Mouse (Mus musculus) heart, adult 2 months (tissue): ENCODE data around the gene Ufc1. TPM values are rescaled to one million over a fixed set of nuclear protein-coding genes. Genes with fewer than 3 reads are reported as not detected.
A peak's percentile ranks its signal among the peaks of the same experiment; 100 is the strongest.
"Not testable (repeated sequence)": the region's sequence is repeated elsewhere in the genome, so short reads cannot be mapped to it uniquely, and the experiment has no call there.

Experiments used
- DNase-seq, 2 experiments: peaks; one replicate each; pipeline ENCODE4 v3.0.0; 2021
- H3K27ac ChIP-seq: fragments of 200-600 bp; 2 replicates; pipeline ENCODE4 v1.8.1; 2022
- H3K27me3 ChIP-seq: fragments of 200-500 bp; 2 replicates; pipeline ENCODE4 v1.6.1; 2012; ENCODE audit warnings: mild to moderate bottlenecking, low read length, inconsistent platforms, mixed read lengths; ENCODE audit not compliant: control insufficient read depth, insufficient read depth
- H3K36me3 ChIP-seq: fragments of 200-500 bp; 2 replicates; pipeline ENCODE4 v1.6.1; 2012; ENCODE audit warnings: low read length, inconsistent platforms; ENCODE audit not compliant: control insufficient read depth, insufficient read depth
- H3K4me1 ChIP-seq: fragments of 200-500 bp; 2 replicates; pipeline ENCODE4 v1.6.1; 2011; ENCODE audit warnings: low read length; ENCODE audit not compliant: control insufficient read depth, insufficient read depth
- H3K4me3 ChIP-seq: fragments of 200-600 bp; 2 replicates; pipeline ENCODE4 v1.8.1; 2022
- H3K79me2 ChIP-seq: fragments of 200-500 bp; replicated peaks from 2 replicates; pipeline ENCODE4 v1.6.1; 2012; ENCODE audit warnings: mild to moderate bottlenecking, inconsistent platforms, low read length, moderate library complexity, mixed read lengths; ENCODE audit not compliant: control insufficient read depth, insufficient read depth
- H3K9ac ChIP-seq: fragments of 200-500 bp; 2 replicates; pipeline ENCODE4 v1.6.1; 2012; ENCODE audit warnings: low read depth, mild to moderate bottlenecking, control low read depth, inconsistent platforms, low read length, mixed read lengths
- CTCF ChIP-seq: fragments of 200-600 bp; IDR thresholded peaks from 2 replicates; pipeline ENCODE4 v1.8.1; 2022; ENCODE audit warnings: antibody characterized with exemption, mild to moderate bottlenecking, moderate library complexity
- EP300 ChIP-seq: fragments of 200-500 bp; IDR thresholded peaks from 2 replicates; pipeline ENCODE4 v1.6.1; 2011; ENCODE audit warnings: low read depth, low read length, control low read depth; ENCODE audit not compliant: insufficient read depth
- POLR2A ChIP-seq: fragments of 200-500 bp; IDR thresholded peaks from 2 replicates; pipeline ENCODE4 v1.6.1; 2011; ENCODE audit warnings: mild to moderate bottlenecking, low read depth, low read length, control low read depth; ENCODE audit not compliant: insufficient read depth
- WGBS: fragments of 180-500 bp; shearing (Covaris S2); methylation state at CpG from one replicate; pipeline ENCODE4 v1.1.7; 2018; 5-methylcytosine and 5-hydroxymethylcytosine counted together
- intact Hi-C: fragments of 180-260 bp; cut with DNase I; formaldehyde crosslinking; loops from one replicate; pipeline ENCODE4 v1.15.1; 2025
- polyA plus RNA-seq: library from polyadenylated mRNA; depleted of rRNA; stranded (reverse); fragments of >200 nt; gene quantifications from 2 replicates; pipeline ENCODE4 v1.2.3, GENCODE M21; 2012
- total RNA-seq, 2 experiments: library from RNA; stranded (reverse); gene quantifications; 2 replicates each; pipeline ENCODE4 v1.2.3; 2021

The Ufc1 gene
- total and polyA plus RNA-seq, 3 experiments = 29.7 to 93.5 (median 80.5) TPM

DNA sequence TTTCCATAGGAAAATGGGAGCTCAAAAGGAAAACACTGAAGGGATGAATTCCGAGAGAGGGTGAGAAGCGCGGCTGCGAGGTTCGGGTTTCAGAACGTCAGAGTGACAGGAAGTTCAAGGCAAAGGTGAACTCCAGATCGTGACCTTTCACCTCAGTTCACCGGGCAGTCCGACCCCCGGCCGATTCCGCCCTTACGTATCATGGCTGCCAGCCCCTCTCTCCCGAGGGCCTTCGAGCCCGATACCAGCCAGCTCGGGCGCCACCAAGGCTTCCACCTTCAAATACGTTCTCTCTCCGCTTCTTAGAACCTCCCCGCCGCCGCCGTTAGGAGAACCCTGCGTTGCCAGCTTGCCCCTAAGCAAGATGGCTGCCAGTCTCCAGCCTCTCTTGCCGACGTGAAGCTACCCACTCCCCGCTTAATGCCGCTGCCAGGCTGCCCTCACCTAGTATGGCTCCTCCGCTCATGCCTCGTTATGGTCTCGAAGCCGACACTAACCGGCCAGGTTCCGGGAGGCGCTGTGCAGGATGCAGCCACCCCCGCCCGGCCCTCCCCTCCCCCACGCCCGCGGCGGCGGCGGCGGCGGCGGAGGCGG lies 34.1 kb upstream of the Ufc1 start, which contains the start of gene Dedd:
TSS of gene Dedd (plus strand) at position 307 of the 594 bp plus-strand sequence.
- H3K27me3 ChIP-seq = no peaks in the 10 kb centered on the region
- peaks cover 13% of the 10 kb centered on the region for H3K79me2 ChIP-seq
- DNase-seq = peak; percentile 91 to 95
- TF ChIP-seq EP300 (peak; percentile 30; the same call in 1 of the 2 replicates), POLR2A (peak; percentile 72), CTCF (no peak; the same call in 1 of the 2 replicates)
- peak within 1 kb of the TSS; percentile 100 for H3K9ac ChIP-seq
- WGBS = under 1% methylated on average over 48 of the region's 48 CpGs
- intact Hi-C loops = loop anchor here (1.0 to 5.0 kb wide), 5 partner anchors 16 to 217 kb away; partner anchors contain the start of genes Cfap126, Nit1, Pfdn2 and Tomm40l
- H3K27ac ChIP-seq = peak within 1 kb of the TSS; percentile 99
- peaks cover 12% of the 10 kb centered on the region for H3K36me3 ChIP-seq
- peaks cover 10% of the 10 kb centered on the region for H3K4me1 ChIP-seq
- H3K4me3 ChIP-seq = peak within 1 kb of the TSS; percentile 72

GRCm38 (mm10) chr1:171328244-171328643 lies 33.4 kb upstream of the Ufc1 start:
- intact Hi-C loops = loop anchor here (2.0 to 5.0 kb wide), 3 partner anchors 33 to 216 kb away; partner anchors contain the start of genes Cfap126, Tomm40l and Ufc1
- H3K36me3 ChIP-seq = peaks cover 12% of the 10 kb centered on the region
- TF ChIP-seq CTCF = no peak
- no peak for TF ChIP-seq EP300
- TF ChIP-seq POLR2A = no peak
- H3K4me3 ChIP-seq = peak overlapping the region; percentile 72
- no peak for DNase-seq
- 8% methylated on average over 9 of the region's 9 CpGs for WGBS
- H3K27me3 ChIP-seq = no peaks in the 10 kb centered on the region
- H3K79me2 ChIP-seq = peaks cover 13% of the 10 kb centered on the region
- peak overlapping the region; percentile 99 for H3K27ac ChIP-seq
- peaks cover 10% of the 10 kb centered on the region for H3K4me1 ChIP-seq
- peak overlapping the region; percentile 100 for H3K9ac ChIP-seq

DNA sequence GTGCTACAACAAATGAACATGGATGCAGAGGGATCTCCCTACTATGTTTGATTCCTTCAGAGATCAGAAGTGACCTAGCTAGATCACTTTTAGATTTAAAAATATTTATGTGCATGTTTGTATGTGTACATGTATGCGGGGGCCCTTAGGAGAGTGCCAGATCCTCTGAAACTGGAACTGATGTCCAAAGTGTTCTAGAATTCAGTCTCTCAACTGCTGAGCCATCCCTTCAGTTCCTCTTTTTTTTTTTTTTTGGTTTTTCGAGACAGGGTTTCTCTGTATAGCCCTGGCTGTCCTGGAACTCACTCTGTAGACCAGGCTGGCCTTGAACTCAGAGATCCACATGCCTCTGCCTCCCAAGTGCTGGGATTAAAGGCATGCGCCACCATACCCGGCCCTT lies 31.8 kb upstream of the Ufc1 start:
- Histone ChIP-seq H3K36me3 (peaks cover 12% of the 10 kb centered on the region), H3K4me1 (peaks cover 10% of the 10 kb centered on the region), H3K79me2 (peaks cover 11% of the 10 kb centered on the region; the same call in 1 of the 2 replicates)
- intact Hi-C loops = loop anchor here (5.0 kb wide), 2 partner anchors 104 to 214 kb away; partner anchors contain the start of genes Cfap126 and Tomm40l
- not testable (repeated sequence) for H3K9ac ChIP-seq, H3K27me3 ChIP-seq, H3K4me3 ChIP-seq, H3K27ac ChIP-seq, DNase-seq
- 84% methylated on average over 4 of the region's 4 CpGs for WGBS

- no peak overlapping the region for H3K4me3 ChIP-seq
- intact Hi-C loops = loop anchor here (5.0 kb wide), 2 partner anchors 103 to 213 kb away; partner anchors contain the start of genes Cfap126 and Tomm40l
Observed at GRCm38 (mm10) chr1:171325571-171325970, 30.7 kb upstream of the Ufc1 start.

GRCm38 (mm10) chr1:171322012-171322411 lies 27.2 kb upstream of the Ufc1 start:
- no peaks in the 10 kb centered on the region for H3K79me2 ChIP-seq
- H3K9ac ChIP-seq = no peak overlapping the region
- TF ChIP-seq EP300 = no peak
- no peak for TF ChIP-seq CTCF
- TF ChIP-seq POLR2A = no peak
- no peaks in the 10 kb centered on the region for H3K27me3 ChIP-seq
- no peak overlapping the region for H3K4me3 ChIP-seq
- peaks cover 2% of the 10 kb centered on the region; the same call in 1 of the 2 replicates for H3K4me1 ChIP-seq
- H3K27ac ChIP-seq = no peak overlapping the region
- WGBS = 100% methylated on average over 1 of the region's 1 CpGs
- intact Hi-C loops = loop anchor here (2.0 to 5.0 kb wide), 2 partner anchors 35 to 245 kb away; no protein-coding TSS in a partner anchor
- no peak for DNase-seq
- peaks cover 4% of the 10 kb centered on the region; the same call in 1 of the 2 replicates for H3K36me3 ChIP-seq

More at GRCm38 (mm10) chr1:171325571-171325970, 30.7 kb upstream of the Ufc1 start:
- Histone ChIP-seq H3K27ac (no peak overlapping the region), H3K9ac (no peak overlapping the region), H3K36me3 (peaks cover 12% of the 10 kb centered on the region), H3K27me3 (no peaks in the 10 kb centered on the region), H3K4me1 (peaks cover 5% of the 10 kb centered on the region), H3K79me2 (peaks cover 7% of the 10 kb centered on the region; the same call in 1 of the 2 replicates)
- 70% methylated on average over 2 of the region's 2 CpGs for WGBS
- DNase-seq = no peak
- TF ChIP-seq POLR2A (no peak), CTCF (no peak), EP300 (no peak)

GRCm38 (mm10) chr1:171321415-171321814 lies 26.6 kb upstream of the Ufc1 start:
- Histone ChIP-seq H3K79me2 (no peaks in the 10 kb centered on the region), H3K27ac (no peak overlapping the region), H3K27me3 (no peaks in the 10 kb centered on the region), H3K9ac (no peak overlapping the region), H3K4me3 (no peak overlapping the region), H3K36me3 (peaks cover 4% of the 10 kb centered on the region; the same call in 1 of the 2 replicates), H3K4me1 (peaks cover 2% of the 10 kb centered on the region; the same call in 1 of the 2 replicates)
- DNase-seq = no peak
- intact Hi-C loops = loop anchor here (5.0 kb wide), 1 partner anchor 246 kb away; no protein-coding TSS in a partner anchor
- TF ChIP-seq POLR2A (no peak), EP300 (no peak), CTCF (peak; percentile 82)
